Mouse (Mus musculus) forebrain, embryonic 12.5 days (tissue): Measurements from ENCODE around the gene Dhps. TPM values are rescaled to one million over a fixed set of nuclear protein-coding genes. Genes with fewer than 3 reads are reported as not detected.
A peak's percentile ranks its signal among the peaks of the same experiment; 100 is the strongest.

Experiments used
- ATAC-seq: fragments of 200-750 bp; cut with Nextera tagmentation; 2 replicates; pipeline ENCODE4 v1.8.0; 2017; ENCODE audit warnings: moderate TSS enrichment; ENCODE audit not compliant: low FRiP score
- H3K27ac ChIP-seq: fragments of 300-500 bp; sonication (generic); 2 replicates; pipeline ENCODE4 v1.5.1; 2016; ENCODE audit warnings: mild to moderate bottlenecking
- H3K27me3 ChIP-seq: fragments of 300-500 bp; sonication (generic); 2 replicates; pipeline ENCODE4 v1.6.1; 2016; ENCODE audit warnings: mild to moderate bottlenecking
- H3K36me3 ChIP-seq: fragments of 300-500 bp; sonication (generic); replicated peaks from 2 replicates; pipeline ENCODE4 v1.6.1; 2016; ENCODE audit warnings: mild to moderate bottlenecking
- H3K4me1 ChIP-seq: fragments of 300-500 bp; sonication (generic); 2 replicates; pipeline ENCODE4 v1.6.1; 2016
- H3K4me2 ChIP-seq: fragments of 300-500 bp; sonication (generic); 2 replicates; pipeline ENCODE4 v1.6.1; 2016; ENCODE audit warnings: mild to moderate bottlenecking, moderate library complexity
- H3K4me3 ChIP-seq: fragments of 300-500 bp; sonication (generic); replicated peaks from 2 replicates; pipeline ENCODE4 v1.5.1; 2016; ENCODE audit warnings: mild to moderate bottlenecking
- H3K9ac ChIP-seq: fragments of 300-500 bp; sonication (generic); 2 replicates; pipeline ENCODE4 v1.6.1; 2016; ENCODE audit warnings: mild to moderate bottlenecking
- H3K9me3 ChIP-seq: fragments of 300-500 bp; sonication (generic); 2 replicates; pipeline ENCODE4 v1.6.1; 2016
- WGBS: fragments of 180-500 bp; shearing (Covaris S2); methylation state at CpG from one replicate; pipeline ENCODE4 v1.1.7; 2016; 5-methylcytosine and 5-hydroxymethylcytosine counted together
- polyA plus RNA-seq: library from polyadenylated mRNA; unstranded; fragments of >200 nt; fragmentation: Nextera tagmentation; extraction: Ambion mirVana; gene quantifications from 2 replicates; pipeline ENCODE4 v1.2.1, GENCODE M21; 2016

The Dhps gene
- polyA plus RNA-seq, 1 experiment from 2014 or later: 82.3 TPM

DNA sequence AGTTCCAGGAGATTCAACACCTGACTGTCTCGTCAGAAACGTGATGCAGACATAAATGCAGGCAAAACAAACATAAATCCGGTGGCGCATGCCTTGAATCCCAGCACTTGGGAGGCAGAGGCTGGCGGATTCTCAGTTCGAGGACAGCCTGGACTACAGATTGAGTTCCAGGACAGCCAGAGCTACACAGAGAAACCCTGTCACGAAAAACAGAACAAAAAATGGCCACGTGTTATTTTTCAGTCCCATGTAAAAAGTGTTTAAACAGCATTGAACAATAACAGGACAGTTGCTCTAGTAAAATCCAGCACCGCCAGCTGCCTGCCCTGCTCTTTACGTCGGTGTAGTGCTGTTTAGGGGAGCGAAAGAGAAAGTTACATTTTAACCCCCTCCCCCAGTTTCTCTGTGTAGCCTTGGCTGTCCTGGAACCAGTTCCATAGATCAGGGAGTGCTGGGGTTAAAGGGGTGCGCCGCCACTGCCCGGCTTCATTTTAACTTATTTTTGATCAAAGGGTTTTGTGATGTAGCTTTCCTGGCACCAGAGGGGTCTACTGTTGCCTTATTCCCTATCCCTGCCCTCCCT is 35.7 kb upstream of the Dhps start:
- ATAC-seq: peak; percentile 2; the same call in 1 of the 2 replicates
- Histone ChIP-seq H3K27ac (peak overlapping the region; percentile 84), H3K4me3 (peak overlapping the region; percentile 83), H3K4me2 (peak overlapping the region; percentile 83), H3K9ac (peak overlapping the region; percentile 72), H3K9me3 (no peaks in the 10 kb centered on the region), H3K36me3 (peaks cover 44% of the 10 kb centered on the region), H3K27me3 (no peaks in the 10 kb centered on the region), H3K4me1 (peaks cover 37% of the 10 kb centered on the region)
- WGBS: under 1% methylated on average over 15 of the region's 15 CpGs

- 0% methylated on average over 9 of the region's 9 CpGs for WGBS
- peak overlapping the region; percentile 83 for H3K4me3 ChIP-seq
- peaks cover 37% of the 10 kb centered on the region for H3K4me1 ChIP-seq
- peaks cover 46% of the 10 kb centered on the region for H3K36me3 ChIP-seq
- no peaks in the 10 kb centered on the region for H3K27me3 ChIP-seq
- H3K4me2 ChIP-seq: peak overlapping the region; percentile 83
- peak; percentile 45 for ATAC-seq
- no peaks in the 10 kb centered on the region for H3K9me3 ChIP-seq
- H3K9ac ChIP-seq: peak overlapping the region; percentile 72
- peak overlapping the region; percentile 84 for H3K27ac ChIP-seq
Measured at GRCm38 (mm10) chr8:85036381-85036717, 35.2 kb upstream of the Dhps start.

- Histone ChIP-seq H3K27me3 (no peaks in the 10 kb centered on the region), H3K4me1 (peaks cover 41% of the 10 kb centered on the region), H3K4me2 (peak within 1 kb of the TSS; percentile 96), H3K36me3 (peaks cover 46% of the 10 kb centered on the region), H3K9ac (peak within 1 kb of the TSS; percentile 96), H3K27ac (peak within 1 kb of the TSS; percentile 100), H3K9me3 (no peaks in the 10 kb centered on the region), H3K4me3 (peak within 1 kb of the TSS; percentile 83)
- WGBS: under 1% methylated on average over 59 of the region's 59 CpGs
- peak; percentile 94 for ATAC-seq
Measured at GRCm38 (mm10) chr8:85036718-85037365, 34.7 kb upstream of the Dhps start, which contains the start of gene Tnpo2. TSS of gene Tnpo2 (plus strand) at chr8:85036915.

- peak; percentile 70 for ATAC-seq
- peaks cover 44% of the 10 kb centered on the region for H3K36me3 ChIP-seq
- no peaks in the 10 kb centered on the region for H3K27me3 ChIP-seq
- H3K4me1 ChIP-seq: peaks cover 41% of the 10 kb centered on the region
- H3K4me2 ChIP-seq: peak overlapping the region; percentile 96
- WGBS: 0% methylated on average over 14 of the region's 14 CpGs
- H3K9ac ChIP-seq: peak overlapping the region; percentile 96
- peak overlapping the region; percentile 100 for H3K27ac ChIP-seq
- no peaks in the 10 kb centered on the region for H3K9me3 ChIP-seq
- peak overlapping the region; percentile 83 for H3K4me3 ChIP-seq
Measured at GRCm38 (mm10) chr8:85037366-85037680, 34.2 kb upstream of the Dhps start.

DNA sequence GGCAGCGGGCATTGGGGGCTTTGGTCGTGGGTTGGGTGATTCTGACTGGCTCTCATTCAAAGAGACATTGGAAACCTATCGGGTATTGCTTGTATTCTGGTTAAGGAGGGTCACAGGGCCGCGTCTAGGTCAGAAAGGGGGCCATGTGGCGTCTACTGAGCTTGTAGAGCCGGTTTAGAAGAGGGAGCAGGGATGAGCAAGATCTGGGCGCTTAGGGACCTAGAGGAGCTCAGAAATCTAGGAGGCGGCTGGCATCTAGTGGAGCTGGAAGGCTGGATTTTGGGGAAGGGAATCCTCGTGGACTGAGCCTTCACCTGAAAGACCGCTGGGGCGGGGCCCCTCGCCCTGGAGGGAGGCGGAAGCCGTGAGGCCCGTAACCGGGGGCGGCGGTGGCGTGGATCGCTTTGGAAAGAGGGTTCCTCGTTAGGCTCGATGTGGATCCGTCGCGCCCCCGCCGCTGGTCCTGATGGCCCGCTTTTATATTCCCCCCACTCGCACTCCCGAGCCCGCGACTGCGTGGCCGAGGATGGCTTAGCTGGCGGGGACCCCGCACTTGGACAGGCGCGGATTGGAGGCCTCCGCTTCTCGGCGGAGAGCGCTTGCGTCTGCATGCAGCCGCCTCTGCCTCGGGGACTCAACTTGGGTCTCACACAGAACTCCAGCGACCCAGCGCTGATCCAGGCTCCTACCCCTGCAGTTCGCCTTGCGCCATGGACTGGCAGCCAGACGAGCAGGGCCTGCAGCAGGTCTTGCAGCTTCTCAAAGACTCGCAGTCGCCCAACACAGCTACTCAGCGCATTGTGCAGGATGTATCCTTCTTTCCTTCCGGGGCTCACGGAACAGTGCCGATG is 33.7 kb upstream of the Dhps start:
- Histone ChIP-seq H3K27ac (peak overlapping the region; percentile 100), H3K36me3 (peaks cover 43% of the 10 kb centered on the region), H3K27me3 (no peaks in the 10 kb centered on the region), H3K4me2 (peak overlapping the region; percentile 96), H3K9ac (peak overlapping the region; percentile 96), H3K4me1 (peaks cover 41% of the 10 kb centered on the region), H3K4me3 (peak overlapping the region; percentile 83), H3K9me3 (no peaks in the 10 kb centered on the region)
- WGBS: under 1% methylated on average over 52 of the region's 57 CpGs
- no peak; the same call in 1 of the 2 replicates for ATAC-seq

DNA sequence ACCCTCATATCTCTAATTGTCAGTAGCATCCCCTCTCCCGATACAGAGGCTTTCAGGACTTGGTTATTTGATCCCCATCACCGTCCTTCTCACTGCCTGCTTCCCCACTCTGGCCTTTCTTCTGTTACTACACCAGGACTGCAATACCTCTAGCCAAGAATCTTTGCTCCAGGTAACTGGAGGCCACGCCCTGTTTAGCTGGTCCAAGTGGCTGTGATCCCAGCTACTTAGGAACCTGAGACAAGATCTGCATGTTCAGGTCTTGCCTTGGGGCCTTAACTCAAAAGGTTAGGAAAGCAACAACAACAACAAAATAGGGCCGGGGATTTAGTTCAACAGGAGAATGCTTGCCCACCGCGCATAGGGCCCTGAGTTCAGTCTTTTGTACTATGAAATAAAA is 27.9 kb upstream of the Dhps start:
- H3K4me2 ChIP-seq: no peak overlapping the region
- H3K27me3 ChIP-seq: no peaks in the 10 kb centered on the region
- ATAC-seq: no peak
- peaks cover 86% of the 10 kb centered on the region for H3K36me3 ChIP-seq
- H3K9ac ChIP-seq: no peak overlapping the region
- H3K27ac ChIP-seq: no peak overlapping the region
- no peaks in the 10 kb centered on the region for H3K9me3 ChIP-seq
- WGBS: 88% methylated on average over 6 of the region's 6 CpGs
- H3K4me3 ChIP-seq: no peak overlapping the region
- peaks cover 14% of the 10 kb centered on the region for H3K4me1 ChIP-seq

DNA sequence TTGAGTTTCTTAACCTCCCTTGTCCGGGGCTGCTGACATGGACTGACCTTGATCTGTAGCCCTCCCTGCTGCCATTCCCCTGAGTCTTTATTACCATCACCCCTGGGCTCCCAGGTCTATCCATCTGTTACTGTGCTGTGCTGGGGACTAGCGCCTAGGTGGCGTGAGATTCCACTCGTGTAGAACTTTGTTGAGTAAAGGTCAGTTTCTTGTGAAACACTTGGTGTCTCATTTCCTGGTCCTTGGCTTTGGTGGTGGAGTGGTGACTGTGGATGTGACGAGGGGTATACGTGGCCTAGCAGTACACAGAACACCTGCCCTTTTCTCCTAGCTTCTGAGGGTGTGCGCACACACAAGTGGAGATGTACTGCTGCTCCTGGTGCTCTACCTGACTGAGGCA is 14.2 kb upstream of the Dhps start:
- Histone ChIP-seq H3K27me3 (no peaks in the 10 kb centered on the region), H3K4me1 (peaks cover 19% of the 10 kb centered on the region), H3K9me3 (no peaks in the 10 kb centered on the region), H3K4me3 (no peak overlapping the region), H3K4me2 (no peak overlapping the region), H3K36me3 (peaks cover 51% of the 10 kb centered on the region), H3K9ac (no peak overlapping the region), H3K27ac (no peak overlapping the region)
- WGBS: 89% methylated on average over 7 of the region's 7 CpGs
- ATAC-seq: no peak

GRCm38 (mm10) chr8:85059879-85060616 is 11.5 kb upstream of the Dhps start, which contains the start of gene Fbxw9:
TSS of gene Fbxw9 (plus strand) at chr8:85060055.
- H3K4me1 ChIP-seq: peaks cover 19% of the 10 kb centered on the region
- H3K9ac ChIP-seq: peak within 1 kb of the TSS; percentile 64
- H3K27me3 ChIP-seq: no peaks in the 10 kb centered on the region
- peak; percentile 91 for ATAC-seq
- H3K9me3 ChIP-seq: no peaks in the 10 kb centered on the region
- WGBS: under 1% methylated on average over 52 of the region's 53 CpGs
- peak within 1 kb of the TSS; percentile 96 for H3K4me2 ChIP-seq
- H3K27ac ChIP-seq: no peak within 1 kb of the TSS
- peak within 1 kb of the TSS; percentile 65 for H3K4me3 ChIP-seq
- peaks cover 25% of the 10 kb centered on the region for H3K36me3 ChIP-seq

DNA sequence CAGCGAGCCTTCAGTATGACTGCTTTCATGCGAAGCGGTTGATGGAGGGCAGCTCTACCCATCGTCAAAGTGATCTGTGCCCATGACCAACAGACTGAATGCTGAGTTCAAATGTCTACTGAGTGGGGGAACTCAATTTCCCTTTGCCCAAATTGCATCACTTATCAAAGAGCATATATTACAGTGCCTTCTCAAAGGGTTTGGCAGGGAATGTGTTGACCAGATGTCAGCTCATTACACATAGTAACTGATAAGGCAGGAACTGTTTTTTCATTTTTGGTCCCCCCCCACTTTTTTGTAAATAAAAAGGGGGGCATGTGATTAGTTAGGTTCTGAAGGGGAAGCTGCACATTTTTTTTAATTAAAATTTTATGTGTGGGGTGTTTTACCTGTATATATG is 9.0 kb upstream of the Dhps start:
- Histone ChIP-seq H3K4me1 (peaks cover 19% of the 10 kb centered on the region), H3K27me3 (no peaks in the 10 kb centered on the region), H3K9ac (no peak overlapping the region), H3K4me3 (no peak overlapping the region), H3K4me2 (no peak overlapping the region), H3K36me3 (peaks cover 17% of the 10 kb centered on the region), H3K9me3 (no peaks in the 10 kb centered on the region), H3K27ac (no peak overlapping the region)
- no peak for ATAC-seq
- WGBS: 95% methylated on average over 4 of the region's 4 CpGs

DNA sequence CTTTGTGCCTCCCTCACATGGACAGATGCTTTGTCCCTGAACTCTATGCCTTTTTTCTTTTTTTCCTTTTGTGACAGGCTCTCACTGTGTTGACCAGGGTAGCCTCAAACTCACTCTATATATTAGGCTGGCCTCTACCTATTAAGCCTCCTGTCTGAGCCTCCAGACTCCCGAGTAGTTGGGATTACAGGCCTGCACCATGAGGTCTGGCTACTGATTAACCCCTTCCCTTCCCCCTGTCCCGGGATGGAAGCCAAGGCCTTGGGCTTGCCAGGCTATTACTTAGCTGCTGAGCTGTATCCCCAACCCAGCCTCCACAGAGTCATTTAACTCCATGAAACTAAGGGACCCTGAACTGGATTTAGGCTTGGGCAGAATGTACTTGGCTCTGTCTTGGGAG is 6.3 kb upstream of the Dhps start:
- no peaks in the 10 kb centered on the region for H3K27me3 ChIP-seq
- no peak overlapping the region for H3K4me2 ChIP-seq
- no peaks in the 10 kb centered on the region for H3K9me3 ChIP-seq
- H3K4me3 ChIP-seq: no peak overlapping the region
- no peak overlapping the region for H3K27ac ChIP-seq
- ATAC-seq: no peak
- 45% methylated on average over 2 of the region's 2 CpGs for WGBS
- no peak overlapping the region for H3K9ac ChIP-seq
- H3K4me1 ChIP-seq: peaks cover 19% of the 10 kb centered on the region
- peaks cover 28% of the 10 kb centered on the region for H3K36me3 ChIP-seq

- H3K36me3 ChIP-seq: peaks cover 28% of the 10 kb centered on the region
- H3K4me2 ChIP-seq: no peak overlapping the region
- H3K27me3 ChIP-seq: no peaks in the 10 kb centered on the region
- no peak overlapping the region for H3K27ac ChIP-seq
- ATAC-seq: no peak
- no peak overlapping the region for H3K4me3 ChIP-seq
- H3K9ac ChIP-seq: no peak overlapping the region
- 96% methylated on average over 2 of the region's 2 CpGs for WGBS
- H3K9me3 ChIP-seq: no peaks in the 10 kb centered on the region
- peaks cover 9% of the 10 kb centered on the region for H3K4me1 ChIP-seq
Measured at GRCm38 (mm10) chr8:85067155-85067554, 4.4 kb upstream of the Dhps start.

GRCm38 (mm10) chr8:85067982-85068381 is 3.6 kb upstream of the Dhps start, which contains the start of gene Gm5741:
TSS of gene Gm5741 (minus strand) at chr8:85067982.
- Histone ChIP-seq H3K27ac (no peak within 1 kb of the TSS), H3K9me3 (no peaks in the 10 kb centered on the region), H3K27me3 (no peaks in the 10 kb centered on the region), H3K9ac (no peak within 1 kb of the TSS), H3K4me2 (no peak within 1 kb of the TSS), H3K4me3 (no peak within 1 kb of the TSS), H3K4me1 (peaks cover 17% of the 10 kb centered on the region), H3K36me3 (peaks cover 29% of the 10 kb centered on the region)
- no peak for ATAC-seq
